Mouse (Mus musculus): ENCODE results near the gene Tnfsf15. TPM values are rescaled to one million over a fixed set of nuclear protein-coding genes. Genes with fewer than 3 reads are reported as not detected.

Tnfsf15 gene
- total RNA-seq, 2 experiments from 2014 or later: 0.08 TPM; not detected in 1

GRCm38 (mm10) chr4:63738364-63738997, 6.4 kb downstream of the Tnfsf15 start:
- no peak for TF ChIP-seq CTCF (IDR thresholded peaks at IDR 0.05)
- intact Hi-C loops (cut with DNase I): no loop called here
- Histone ChIP-seq H3K4me3 (no peak overlapping the region), H3K27ac (no peak overlapping the region)
- DNase-seq: no peak

GRCm38 (mm10) chr4:63731299-63731698, 13.6 kb downstream of the Tnfsf15 start:
- TF ChIP-seq CTCF (IDR thresholded peaks at IDR 0.05): no peak
- H3K27ac ChIP-seq: no peak overlapping the region
- DNase-seq: no peak
- intact Hi-C loops (cut with DNase I): no loop called here
- H3K4me3 ChIP-seq: no peak overlapping the region

- H3K4me3 ChIP-seq: no peak overlapping the region
- no peak for TF ChIP-seq CTCF (IDR thresholded peaks at IDR 0.05)
- intact Hi-C loops (cut with DNase I): no loop called here
- no peak for DNase-seq
- H3K27ac ChIP-seq: no peak overlapping the region
These were observed 18.2 kb downstream of the Tnfsf15 start for GRCm38 (mm10) chr4:63726727-63727126.

GRCm38 (mm10) chr4:63725981-63726380, 18.9 kb downstream of the Tnfsf15 start:
- DNase-seq: no peak
- intact Hi-C loops (cut with DNase I): no loop called here
- H3K27ac ChIP-seq: no peak overlapping the region
- TF ChIP-seq CTCF (IDR thresholded peaks at IDR 0.05): no peak
- H3K4me3 ChIP-seq: no peak overlapping the region

GRCm38 (mm10) chr4:63717922-63718643, 26.8 kb downstream of the Tnfsf15 start:
- DNase-seq: peak; percentile 45
- TF ChIP-seq CTCF (IDR thresholded peaks at IDR 0.05): no peak
- Histone ChIP-seq H3K4me3 (no peak overlapping the region), H3K27ac (no peak overlapping the region)
- intact Hi-C loops (cut with DNase I): no loop called here

GRCm38 (mm10) chr4:63711886-63712285, 33.0 kb downstream of the Tnfsf15 start:
- H3K4me3 ChIP-seq: no peak overlapping the region
- TF ChIP-seq CTCF (IDR thresholded peaks at IDR 0.05): no peak
- DNase-seq: no peak
- intact Hi-C loops (cut with DNase I): no loop called here
- H3K27ac ChIP-seq: no peak overlapping the region

- no peak for DNase-seq
- intact Hi-C loops (cut with DNase I): no loop called here
- no peak for TF ChIP-seq CTCF (IDR thresholded peaks at IDR 0.05)
- no peak overlapping the region for H3K27ac ChIP-seq
- no peak overlapping the region for H3K4me3 ChIP-seq
These were observed 34.3 kb downstream of the Tnfsf15 start for GRCm38 (mm10) chr4:63710431-63711220.

- no peak for TF ChIP-seq CTCF (IDR thresholded peaks at IDR 0.05)
- H3K4me3 ChIP-seq: no peak overlapping the region
- intact Hi-C loops (cut with DNase I): no loop called here
- H3K27ac ChIP-seq: no peak overlapping the region
- no peak for DNase-seq
These were observed 38.5 kb downstream of the Tnfsf15 start for GRCm38 (mm10) chr4:63706279-63706971.

- TF ChIP-seq CTCF (IDR thresholded peaks at IDR 0.05): no peak
- Histone ChIP-seq H3K27ac (no peak overlapping the region), H3K4me3 (no peak overlapping the region)
- intact Hi-C loops (cut with DNase I): no loop called here
- DNase-seq: no peak
These were observed 40.7 kb downstream of the Tnfsf15 start for GRCm38 (mm10) chr4:63704232-63704631.

- no peak overlapping the region for H3K27ac ChIP-seq
- intact Hi-C loops (cut with DNase I): no loop called here
These were observed 41.2 kb downstream of the Tnfsf15 start for GRCm38 (mm10) chr4:63703686-63704085.

GRCm38 (mm10) chr4:63702006-63702704, 42.8 kb downstream of the Tnfsf15 start:
- no peak overlapping the region for H3K4me3 ChIP-seq
- no peak overlapping the region for H3K27ac ChIP-seq
- TF ChIP-seq CTCF (IDR thresholded peaks at IDR 0.05): no peak
- intact Hi-C loops (cut with DNase I): no loop called here
- DNase-seq: no peak

More at GRCm38 (mm10) chr4:63703686-63704085, 41.2 kb downstream of the Tnfsf15 start:
- TF ChIP-seq CTCF (IDR thresholded peaks at IDR 0.05): no peak
- H3K4me3 ChIP-seq: no peak overlapping the region
- DNase-seq: no peak

GRCm38 (mm10) chr4:63699749-63700148, 45.2 kb downstream of the Tnfsf15 start:
- Histone ChIP-seq H3K27ac (no peak overlapping the region), H3K4me3 (no peak overlapping the region)
- no peak for DNase-seq
- intact Hi-C loops (cut with DNase I): no loop called here
- no peak for TF ChIP-seq CTCF (IDR thresholded peaks at IDR 0.05)
